Mouse (Mus musculus): ENCODE data around the gene L1td1.
"Not testable (repeated sequence)": the region's sequence is repeated elsewhere in the genome, so short reads cannot be mapped to it uniquely, and the experiment has no call there.

The L1td1 gene

GRCm38 (mm10) chr4:98726590-98727237 is at the start of gene L1td1:
TSS of gene L1td1 (plus strand) at chr4:98726734.
- no peak for DNase-seq (ENCODE audit: low spot score)

GRCm38 (mm10) chr4:98677506-98677905 is 49.0 kb upstream of the L1td1 start:
- DNase-seq (ENCODE audit: low spot score) = no peak

- no peak for DNase-seq (ENCODE audit: low spot score)
These were observed 39.8 kb upstream of the L1td1 start for GRCm38 (mm10) chr4:98686678-98687267.

DNA sequence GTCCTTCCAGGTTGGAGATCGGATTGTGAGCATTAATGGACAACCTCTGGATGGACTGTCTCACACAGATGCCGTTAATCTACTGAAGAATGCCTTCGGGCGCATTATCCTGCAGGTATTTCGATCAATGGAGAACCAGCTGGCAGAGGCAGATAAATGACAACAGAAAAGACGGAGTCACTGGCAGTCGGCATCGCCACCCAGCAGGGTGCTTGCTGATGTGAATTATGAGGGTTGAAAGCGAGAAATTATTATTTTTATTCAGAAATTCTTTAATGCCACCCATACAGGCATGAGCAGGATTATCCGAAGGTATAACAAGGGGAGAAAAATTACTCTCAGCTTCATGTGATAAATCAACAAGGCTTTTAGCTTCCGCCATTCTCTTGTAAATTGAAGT is 38.4 kb upstream of the L1td1 start:
- DNase-seq (ENCODE audit: low spot score) = no peak

GRCm38 (mm10) chr4:98688520-98688919 is 38.0 kb upstream of the L1td1 start:
- DNase-seq (ENCODE audit: low spot score) = no peak

- no peak for DNase-seq (ENCODE audit: low spot score)
These were observed 36.5 kb upstream of the L1td1 start for GRCm38 (mm10) chr4:98689988-98690387.

DNA sequence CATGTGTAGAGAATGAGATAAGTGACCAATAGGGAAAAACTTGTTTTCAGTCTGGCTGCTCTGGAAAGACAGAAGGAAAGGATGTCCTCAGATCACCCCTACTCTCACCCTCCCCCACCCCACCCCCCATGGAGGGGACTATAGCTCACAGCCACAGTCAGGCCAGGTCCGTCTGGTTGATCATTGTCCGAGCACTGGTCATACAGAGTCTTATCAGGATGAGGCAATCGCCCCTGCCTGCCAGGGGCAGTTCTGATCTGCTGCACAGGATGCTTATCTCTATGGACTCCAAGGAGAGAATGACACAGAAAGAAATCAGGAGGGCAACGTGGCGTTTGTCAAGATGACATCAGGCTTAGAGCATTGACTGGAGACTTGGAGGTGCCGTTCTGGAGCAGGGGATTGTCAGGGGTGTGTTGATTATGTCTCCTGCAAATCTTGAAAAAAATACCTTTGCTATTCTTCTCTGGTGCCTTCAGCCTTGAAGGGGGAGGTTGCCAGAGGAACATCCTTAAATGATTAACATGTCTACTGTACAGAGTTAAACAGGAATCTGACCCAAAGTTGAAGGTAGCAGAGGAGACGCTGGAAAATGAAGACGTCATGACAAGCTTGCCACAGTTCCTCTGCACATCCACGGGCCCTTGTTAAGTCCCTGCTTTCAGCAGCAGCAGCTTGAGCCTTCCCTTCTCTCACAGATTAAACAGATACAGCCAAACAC is 32.9 kb upstream of the L1td1 start:
- DNase-seq (ENCODE audit: low spot score) = peak; percentile 43

DNA sequence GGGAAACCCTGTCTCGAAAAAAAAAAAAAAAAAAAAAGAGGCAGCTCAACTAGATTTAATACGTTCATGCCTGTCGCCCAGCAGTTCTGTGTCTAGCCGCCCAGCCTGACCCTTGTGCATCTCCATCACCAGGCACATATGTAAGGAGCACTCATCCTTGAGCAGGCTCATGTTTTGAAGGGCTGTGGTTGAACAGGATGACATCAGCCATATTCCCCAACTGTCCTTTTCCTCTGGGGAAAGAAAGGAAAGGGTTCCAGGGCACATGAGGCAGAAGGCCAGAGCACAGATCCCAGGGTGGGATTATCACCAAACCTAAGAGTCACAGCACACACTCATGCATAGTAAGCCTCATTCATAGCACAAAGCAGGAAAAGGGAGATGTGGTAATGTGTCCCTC is 28.6 kb upstream of the L1td1 start:
- DNase-seq (ENCODE audit: low spot score) = no peak

- DNase-seq (ENCODE audit: low spot score) = no peak
These were observed 27.6 kb upstream of the L1td1 start for GRCm38 (mm10) chr4:98698921-98699320.

DNA sequence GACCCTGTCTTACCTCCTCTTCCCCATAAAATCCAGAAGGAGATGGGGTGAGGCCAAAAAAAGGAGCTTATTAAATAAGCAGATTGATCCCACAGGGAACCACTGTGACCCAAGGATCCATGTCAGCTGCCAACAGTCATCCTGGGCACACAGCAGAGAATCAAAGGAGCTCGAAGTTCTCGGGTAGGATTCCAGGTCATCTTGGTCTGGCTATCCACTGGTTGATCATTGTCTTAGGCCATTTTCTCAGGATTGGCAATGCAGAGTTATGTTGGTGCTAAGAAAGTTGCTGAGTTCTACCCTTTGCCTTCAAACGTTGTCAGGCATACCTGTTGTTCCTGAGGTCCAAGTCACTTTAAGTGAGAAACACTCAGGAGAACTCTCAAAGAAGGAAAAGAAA is 26.4 kb upstream of the L1td1 start:
- DNase-seq (ENCODE audit: low spot score) = no peak

GRCm38 (mm10) chr4:98702201-98702894 is 24.2 kb upstream of the L1td1 start:
- DNase-seq (ENCODE audit: low spot score) = peak; percentile 38

DNA sequence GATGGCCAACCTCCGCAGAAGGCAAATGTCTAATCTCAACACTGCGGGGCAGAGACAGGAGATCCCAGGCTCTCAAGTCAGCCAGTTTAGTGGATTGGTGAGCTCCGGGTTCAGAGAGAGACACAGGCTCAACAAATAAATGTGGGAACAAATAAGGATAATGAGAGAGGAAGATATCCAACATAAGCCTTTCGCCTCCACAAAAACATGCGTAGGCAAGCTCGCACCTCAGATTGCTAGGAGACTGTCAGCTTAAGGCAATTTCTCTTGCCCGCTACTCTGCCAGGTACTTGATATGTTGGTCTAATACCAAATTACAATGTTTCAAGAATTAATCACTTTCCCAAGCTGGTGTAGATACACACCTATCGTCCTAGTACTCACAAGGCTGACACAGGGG is 15.6 kb upstream of the L1td1 start:
- no peak for DNase-seq (ENCODE audit: low spot score)

DNA sequence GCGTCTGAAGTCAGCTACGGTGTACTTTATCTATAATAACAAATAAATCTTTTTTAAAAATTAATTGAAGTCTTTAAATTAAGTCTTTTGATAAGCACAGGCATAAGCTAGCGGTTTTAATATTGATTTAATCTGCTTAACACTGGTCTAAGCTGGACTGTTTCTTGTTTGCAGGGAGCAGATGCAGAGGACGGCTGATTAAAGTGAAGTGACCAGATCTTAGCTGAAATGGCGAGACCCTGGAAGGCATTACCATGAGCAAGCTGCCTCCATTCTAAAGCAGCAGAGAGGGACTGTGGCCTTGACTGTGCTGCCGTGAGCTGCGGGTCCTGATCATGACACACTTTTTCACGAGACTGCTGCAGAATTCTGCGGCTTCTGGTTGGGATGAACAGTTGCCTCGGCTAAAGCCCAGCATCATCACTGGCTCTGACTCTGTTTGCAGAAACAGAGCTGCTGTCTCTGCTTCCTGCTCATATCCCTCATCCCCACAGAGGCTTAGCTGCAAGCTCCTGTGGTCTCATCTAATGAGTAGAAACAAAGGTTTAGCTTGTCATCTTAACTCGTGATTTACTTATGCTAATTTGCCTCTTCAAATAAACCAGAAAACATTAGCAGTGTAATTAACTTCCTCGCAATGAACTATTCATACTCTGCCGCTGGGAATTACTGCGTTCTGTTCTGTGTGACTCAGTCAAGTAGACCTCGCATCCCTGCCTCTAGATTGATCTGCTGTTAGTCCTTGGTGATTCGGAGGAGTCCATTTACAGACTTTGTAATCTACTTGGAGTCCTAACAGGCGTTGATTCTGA is 8.6 kb upstream of the L1td1 start:
- no peak for DNase-seq (ENCODE audit: low spot score)

- no peak for DNase-seq (ENCODE audit: low spot score)
These were observed 8.0 kb upstream of the L1td1 start for GRCm38 (mm10) chr4:98718547-98718917.

DNA sequence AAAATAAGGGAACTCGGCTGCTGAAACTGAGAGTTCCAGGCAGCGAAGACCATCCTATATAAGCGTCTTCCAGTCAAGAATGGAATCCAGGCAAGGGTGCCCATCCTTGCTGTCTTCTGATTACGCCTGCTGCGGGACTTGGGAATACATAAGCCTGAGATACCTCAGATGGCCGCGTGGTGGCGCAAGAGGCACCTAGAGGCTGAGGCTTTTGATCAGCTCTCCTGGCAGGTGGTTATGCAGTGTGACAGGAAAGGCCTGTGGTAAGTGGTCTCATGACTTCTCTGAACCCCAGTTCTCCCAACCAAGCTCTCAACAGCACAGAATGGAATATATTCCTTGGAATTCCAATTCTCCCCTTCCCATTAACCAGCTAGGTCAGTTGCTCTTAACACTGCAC is 4.1 kb upstream of the L1td1 start:
- no peak for DNase-seq (ENCODE audit: low spot score)

DNA sequence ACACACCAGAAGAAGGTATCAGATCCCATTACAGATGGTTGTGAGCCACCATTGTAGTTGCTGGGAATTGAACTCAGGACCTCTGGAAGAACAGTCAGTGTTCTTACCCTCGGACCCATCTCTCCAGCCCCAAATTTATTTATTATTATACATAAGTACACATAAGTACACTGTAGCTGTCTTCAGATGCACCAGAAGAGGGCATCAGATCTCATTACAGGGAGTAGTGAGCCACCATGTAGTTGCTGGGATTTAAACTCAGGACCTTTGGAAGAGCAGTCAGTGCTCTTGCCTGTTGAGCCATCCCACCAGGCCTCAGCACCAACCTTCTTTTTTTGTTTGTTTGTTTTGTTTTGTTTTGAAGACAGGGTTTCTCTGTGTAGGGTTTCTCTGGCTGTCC is 1.9 kb upstream of the L1td1 start:
- DNase-seq (ENCODE audit: low spot score) = not testable (repeated sequence)

DNA sequence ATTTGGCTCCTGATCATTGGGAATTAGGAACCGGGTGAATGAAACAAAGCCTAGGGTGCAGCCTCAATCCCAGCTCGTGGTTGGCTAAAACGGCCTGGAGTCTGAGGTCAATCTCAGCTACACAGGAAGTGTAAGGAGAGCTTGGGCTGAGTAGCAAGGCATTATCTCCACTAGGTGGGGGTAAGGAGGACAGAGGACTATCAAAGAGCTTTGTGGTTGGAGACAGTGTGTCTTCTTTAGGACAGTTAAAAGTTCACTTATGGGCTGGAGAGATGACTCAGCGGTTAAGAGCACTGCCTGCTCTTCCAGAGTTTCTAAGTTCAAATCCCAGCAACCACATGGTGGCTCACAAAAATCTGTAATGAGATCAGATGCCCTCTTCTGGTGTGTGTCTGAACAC is 1.1 kb upstream of the L1td1 start:
- no peak for DNase-seq (ENCODE audit: low spot score)

GRCm38 (mm10) chr4:98727295-98727958 is 893 bp downstream of the L1td1 start:
- no peak for DNase-seq (ENCODE audit: low spot score)

GRCm38 (mm10) chr4:98727959-98728347 is 1.4 kb downstream of the L1td1 start:
- DNase-seq (ENCODE audit: low spot score) = no peak

DNA sequence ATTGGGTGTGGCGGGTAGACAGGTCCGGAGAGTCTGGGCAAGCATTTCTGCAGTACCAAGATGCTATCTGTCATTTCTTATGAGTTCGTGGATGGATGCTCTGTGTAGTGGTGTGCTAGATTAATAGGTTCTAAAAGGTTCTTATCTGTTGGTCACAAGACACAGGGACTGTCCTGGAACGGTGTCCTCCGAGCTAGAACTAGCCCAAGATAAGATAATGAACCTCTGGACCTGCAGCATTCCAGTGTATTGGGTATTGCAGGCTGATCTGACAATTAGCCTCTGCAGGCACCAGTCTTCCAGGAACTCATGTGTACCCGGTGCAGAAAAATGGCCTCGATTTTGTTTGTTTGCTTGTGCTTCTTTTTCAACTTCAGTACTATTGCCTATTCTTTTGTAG is 2.2 kb downstream of the L1td1 start:
- no peak for DNase-seq (ENCODE audit: low spot score)

GRCm38 (mm10) chr4:98733660-98734059 is 7.1 kb downstream of the L1td1 start:
- DNase-seq (ENCODE audit: low spot score) = no peak

GRCm38 (mm10) chr4:98739753-98740152 is 13.2 kb downstream of the L1td1 start:
- no peak for DNase-seq (ENCODE audit: low spot score)

Measured in MN1 (cell line).